Mouse (Mus musculus): Measurements from ENCODE around the gene Gm28308.

The Gm28308 gene

DNA sequence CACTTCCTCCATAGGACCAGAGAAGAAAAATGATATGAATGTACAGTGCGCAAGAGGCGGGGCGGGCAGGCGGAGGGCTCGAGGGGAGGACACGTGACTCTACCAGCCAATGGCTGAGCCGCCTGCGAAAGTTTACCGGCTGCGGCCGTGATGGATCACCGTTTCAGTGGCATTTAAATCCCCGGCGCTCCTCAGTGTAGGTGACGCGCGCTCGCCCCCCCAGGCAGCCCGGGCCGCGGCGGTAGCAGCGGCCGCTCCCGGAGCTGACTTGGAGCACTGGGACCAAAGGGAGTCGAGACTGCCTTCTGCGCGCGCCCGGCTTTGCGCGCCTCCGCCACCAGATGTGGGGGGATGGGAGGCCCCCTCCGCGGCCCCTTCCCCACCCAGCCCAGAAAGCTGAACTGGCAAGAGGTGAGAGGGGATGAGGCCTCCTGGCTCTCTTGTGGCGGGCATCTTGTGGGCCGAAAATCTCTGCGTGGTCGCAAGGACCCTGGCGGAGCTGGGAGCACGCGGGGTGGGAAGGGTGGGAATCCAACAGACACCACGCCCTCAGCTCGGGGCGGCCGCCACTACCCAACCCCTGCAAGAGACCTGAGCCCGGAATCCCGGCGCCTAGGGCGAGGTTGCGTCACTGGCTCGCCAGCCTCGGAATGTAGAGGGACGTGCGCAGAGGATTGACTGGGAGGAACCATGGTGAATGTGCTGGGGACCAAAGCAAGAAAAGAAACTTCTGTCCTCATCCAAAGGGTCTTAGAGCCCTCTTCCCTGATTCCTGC, 54.7 kb downstream of the Gm28308 start, which contains the start of gene Hoxa1:
Gene Hoxa1, minus strand, starts transcription at position 42 of the 776 bp plus-strand sequence.
- POLR2A ChIA-PET, result interaction anchor here (0.6 to 8.0 kb wide), 30 partner anchors 8 to 1565 kb away, joined by 3 to 75 read pairs (median 4); partner anchors contain the start of genes 5730596B20Rik (in 1 of the 4), Hoxa10 (in 1 of the 4) and Hoxa4 (in 1 of the 4)
- CTCF ChIA-PET, result interaction anchor here in 2 of 4 experiments (0.6 to 1.7 kb wide), 4 partner anchors 52 to 566 kb away, joined by 3 to 5 read pairs (median 4); partner anchors contain the start of gene Hoxa7 (in 1 of the 2)

DNA sequence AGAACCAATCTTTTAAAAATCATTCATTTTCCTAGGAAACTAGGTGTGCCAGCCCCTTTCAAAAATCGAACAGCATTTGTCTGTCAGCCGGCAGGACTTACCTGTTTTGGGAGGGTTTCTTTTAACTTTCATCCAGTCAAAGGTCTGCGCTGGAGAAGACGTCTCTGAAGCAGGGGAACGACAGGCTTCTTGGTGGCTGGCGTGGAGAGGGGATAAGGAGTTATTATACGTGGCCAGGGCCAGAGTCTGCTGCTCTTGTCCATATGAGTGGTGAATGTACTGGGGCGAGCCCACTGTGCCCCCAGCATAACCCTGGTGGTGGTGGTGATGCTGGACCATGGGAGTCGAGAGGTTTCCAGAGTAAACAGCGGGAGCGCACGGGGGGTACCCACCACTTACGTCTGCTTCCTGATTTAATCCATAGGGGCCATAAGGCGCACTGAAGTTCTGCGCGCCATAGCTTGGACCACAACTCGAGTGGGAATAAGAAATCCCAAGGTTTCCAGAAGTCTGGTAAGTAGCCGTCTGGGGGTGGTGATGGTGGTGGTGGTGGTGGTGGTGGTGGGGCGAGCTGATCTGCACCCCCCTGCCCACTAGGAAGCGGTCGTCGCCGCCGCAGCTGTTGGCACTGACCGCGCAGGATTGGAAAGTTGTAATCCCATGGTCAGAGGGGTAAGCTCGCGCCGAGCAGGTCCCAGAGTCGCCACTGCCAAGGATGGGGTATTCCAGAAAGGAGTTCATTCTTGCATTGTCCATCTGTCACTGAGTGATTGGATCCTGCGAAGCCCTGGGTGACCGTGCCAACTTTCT, 55.5 kb downstream of the Gm28308 start:
- ChIA-PET POLR2A (interaction anchor here (0.5 to 8.0 kb wide), 19 partner anchors 9 to 545 kb away, joined by 3 to 75 read pairs (median 4); partner anchors contain the start of genes Hoxa4 (in 2 of the 4), 5730596B20Rik (in 1 of the 4) and Hoxa10 (in 1 of the 4)), CTCF (interaction anchor here in 2 of 4 experiments (1.0 to 1.7 kb wide), 3 partner anchors 64 to 565 kb away, joined by 3 to 5 read pairs (median 5); partner anchors contain the start of gene Hoxa7 (in 1 of the 2))

DNA sequence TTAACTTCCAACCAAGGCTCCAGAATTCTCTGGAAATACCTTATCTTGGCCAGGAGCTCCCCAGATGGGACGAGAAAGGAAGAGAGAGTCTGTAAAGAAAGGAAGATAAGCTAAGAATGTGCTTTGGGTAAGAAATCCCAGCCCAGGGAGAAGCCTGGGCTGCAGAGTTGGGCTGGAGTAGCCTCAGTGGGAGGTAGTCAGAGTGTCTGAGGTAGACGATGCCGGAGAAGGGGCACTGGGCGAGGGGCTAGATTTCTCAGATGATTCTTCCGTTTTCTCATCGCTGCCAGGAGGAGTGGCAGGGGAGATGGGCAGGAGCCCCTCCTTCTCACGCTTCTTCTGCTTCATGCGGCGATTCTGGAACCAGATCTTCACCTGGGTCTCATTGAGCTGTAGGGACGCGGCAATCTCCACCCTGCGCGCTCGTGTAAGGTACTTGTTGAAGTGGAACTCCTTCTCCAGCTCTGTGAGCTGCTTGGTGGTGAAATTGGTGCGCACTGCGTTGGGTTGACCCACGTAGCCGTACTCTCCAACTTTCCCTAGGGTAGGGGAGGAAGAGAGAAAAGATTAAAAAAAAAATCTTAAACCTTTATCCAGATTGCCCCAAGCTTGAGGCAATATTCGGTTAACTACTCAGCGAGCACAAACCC, 56.5 kb downstream of the Gm28308 start:
- ChIA-PET CTCF (no interaction called here), POLR2A (interaction anchor here in 2 of 4 experiments (1.6 to 8.0 kb wide), 3 partner anchors 16 to 130 kb away, joined by 3 to 75 read pairs (median 8); partner anchors contain the start of gene 5730596B20Rik (in 1 of the 2))

DNA sequence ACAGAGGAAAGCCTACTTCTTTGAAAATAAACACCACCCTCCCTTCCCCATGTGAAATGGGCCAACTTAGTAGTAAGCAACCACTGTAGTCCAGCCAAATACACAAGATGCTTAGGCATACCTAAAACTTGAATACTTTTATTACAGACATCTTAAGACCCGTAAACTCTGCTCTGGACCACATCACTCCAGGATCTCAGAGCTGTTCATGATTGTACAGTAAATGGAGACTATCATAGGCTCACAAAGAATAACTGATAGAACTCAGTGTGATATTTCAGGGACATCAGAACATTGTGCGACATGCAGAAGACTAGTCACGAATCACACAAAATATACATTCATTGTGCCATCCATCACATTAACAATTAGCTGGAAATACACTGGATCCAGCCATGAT, 57.7 kb downstream of the Gm28308 start:
- POLR2A ChIA-PET, result interaction anchor here in 3 of 4 experiments (0.6 to 1.3 kb wide), 5 partner anchors 17 to 982 kb away, joined by 3 to 5 read pairs (median 3); no protein-coding TSS in a partner anchor
- CTCF ChIA-PET, result interaction anchor here in 1 of 4 experiments (0.5 kb wide), 1 partner anchor 11 kb away, joined by 5 read pairs; no protein-coding TSS in a partner anchor

DNA sequence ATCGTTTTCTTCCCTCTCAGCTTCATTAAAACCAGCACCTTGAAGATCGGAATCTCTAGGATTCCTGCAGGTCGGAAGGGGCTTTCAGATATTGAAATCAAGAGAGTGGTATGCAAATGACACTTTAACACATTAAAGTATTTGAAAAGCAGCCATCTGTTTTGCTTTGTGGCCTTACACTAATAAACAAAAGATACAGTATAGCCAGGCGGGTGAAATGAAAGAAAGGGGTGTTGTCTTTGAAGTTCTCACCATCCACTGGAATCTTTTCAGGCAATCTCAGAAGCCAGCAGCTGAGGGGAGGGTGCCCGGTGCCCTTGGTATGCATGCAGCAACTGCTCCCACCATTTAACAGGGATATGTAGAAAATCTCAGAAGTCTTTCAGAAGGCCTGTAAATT, 59.1 kb downstream of the Gm28308 start:
- POLR2A ChIA-PET, result interaction anchor here in 3 of 4 experiments (0.6 to 1.3 kb wide), 5 partner anchors 15 to 95 kb away, joined by 3 read pairs; no protein-coding TSS in a partner anchor
- CTCF ChIA-PET, result interaction anchor here in 2 of 4 experiments (0.6 to 0.7 kb wide), 2 partner anchors 203 to 833 kb away, joined by 3 to 4 read pairs; no protein-coding TSS in a partner anchor

DNA sequence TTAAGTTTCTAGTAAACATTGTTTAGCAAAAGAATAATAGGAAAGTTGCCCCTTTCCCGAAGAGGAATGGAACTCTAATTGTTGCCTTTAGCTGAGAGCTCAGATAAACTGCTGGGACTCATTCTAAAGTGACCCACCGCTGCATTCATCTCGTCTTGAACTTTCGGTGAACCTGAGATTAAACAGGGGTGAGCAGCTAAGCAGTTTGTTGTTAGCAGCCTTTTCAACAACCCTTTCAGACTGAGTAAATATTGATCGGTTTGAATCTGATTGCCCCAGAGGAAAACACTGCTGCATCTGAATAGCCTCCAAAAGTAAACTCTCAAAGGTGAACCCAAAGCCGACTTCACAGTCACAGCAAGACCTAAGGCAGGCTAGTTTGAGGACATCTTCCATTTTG, 59.9 kb downstream of the Gm28308 start:
- ChIA-PET POLR2A (interaction anchor here in 2 of 4 experiments (0.5 to 1.1 kb wide), 4 partner anchors 19 to 160 kb away, joined by 3 to 6 read pairs (median 3); no protein-coding TSS in a partner anchor), CTCF (no interaction called here)

DNA sequence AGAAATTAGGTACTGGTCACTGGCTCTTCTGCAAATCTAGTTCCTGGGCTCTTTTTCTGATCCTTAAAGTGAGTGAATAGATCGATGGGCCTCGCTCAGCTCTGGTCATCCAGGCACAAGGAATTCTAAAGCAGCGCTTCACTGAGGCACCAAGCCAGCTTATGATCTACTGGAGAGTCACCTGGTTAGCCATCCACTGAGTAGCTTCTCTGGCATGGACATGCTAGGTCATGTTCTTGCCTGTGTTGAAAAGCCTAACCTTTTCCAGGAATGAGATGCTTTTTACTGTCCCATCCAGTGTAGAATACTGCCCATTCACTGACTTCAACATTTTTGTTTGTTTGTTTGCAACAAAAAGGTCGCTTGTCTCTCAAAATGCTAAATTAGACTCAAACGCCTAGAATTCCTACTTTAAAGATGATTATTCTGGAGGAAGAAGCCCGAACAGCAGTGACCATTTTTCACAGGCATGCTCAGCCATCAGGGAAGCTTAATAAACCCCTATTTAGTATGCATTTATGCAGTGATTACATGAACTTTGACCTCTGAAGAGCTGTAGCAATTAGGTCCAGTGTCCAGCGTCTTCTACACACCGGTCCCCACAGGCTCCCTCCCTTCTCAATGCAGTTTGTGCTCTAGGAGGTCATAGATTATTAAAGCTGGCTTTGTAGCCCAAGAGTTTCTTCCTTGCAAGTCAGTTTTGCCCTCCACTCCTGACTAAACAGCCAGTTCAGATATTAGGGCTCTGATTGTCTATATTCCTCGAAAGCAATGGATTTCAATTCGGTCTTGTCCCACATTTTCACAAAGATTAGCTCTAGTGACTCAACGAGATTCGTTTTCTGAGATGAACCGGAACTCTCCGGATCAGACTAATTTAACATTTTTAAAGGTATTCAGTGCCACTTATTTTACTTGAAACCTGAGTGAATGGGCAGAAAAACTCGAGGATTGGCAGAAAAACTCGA, 60.6 kb downstream of the Gm28308 start:
- CTCF ChIA-PET, result interaction anchor here in 1 of 4 experiments (0.6 kb wide), 1 partner anchor 10 kb away, joined by 3 read pairs; no protein-coding TSS in a partner anchor
- POLR2A ChIA-PET, result interaction anchor here in 2 of 4 experiments (0.6 to 1.1 kb wide), 3 partner anchors 19 to 160 kb away, joined by 3 to 6 read pairs (median 3); no protein-coding TSS in a partner anchor

DNA sequence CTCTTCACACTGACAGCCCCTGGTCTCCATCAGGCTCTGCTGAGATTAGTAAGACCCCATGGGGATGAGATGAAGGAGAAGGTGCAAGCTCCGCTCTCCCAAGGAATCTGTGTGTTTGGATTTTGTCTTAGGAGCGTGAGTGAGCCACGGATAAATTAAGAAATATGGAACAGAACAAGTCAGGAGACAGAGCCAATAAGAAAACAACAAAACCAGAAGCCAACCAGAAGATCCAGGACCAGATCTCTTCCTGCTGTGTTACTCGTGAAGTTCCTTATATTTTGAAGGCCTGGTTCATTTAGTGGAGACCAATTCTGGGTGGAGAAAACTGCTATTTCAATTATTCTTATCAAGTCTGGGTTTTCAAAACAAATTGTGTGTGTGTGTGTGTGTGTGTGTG, 61.6 kb downstream of the Gm28308 start:
- POLR2A ChIA-PET, result interaction anchor here in 2 of 4 experiments (0.6 to 2.1 kb wide), 2 partner anchors 8 to 20 kb away, joined by 3 to 8 read pairs; no protein-coding TSS in a partner anchor
- CTCF ChIA-PET, result interaction anchor here in 1 of 4 experiments (0.6 kb wide), 1 partner anchor 11 kb away, joined by 3 read pairs; no protein-coding TSS in a partner anchor

DNA sequence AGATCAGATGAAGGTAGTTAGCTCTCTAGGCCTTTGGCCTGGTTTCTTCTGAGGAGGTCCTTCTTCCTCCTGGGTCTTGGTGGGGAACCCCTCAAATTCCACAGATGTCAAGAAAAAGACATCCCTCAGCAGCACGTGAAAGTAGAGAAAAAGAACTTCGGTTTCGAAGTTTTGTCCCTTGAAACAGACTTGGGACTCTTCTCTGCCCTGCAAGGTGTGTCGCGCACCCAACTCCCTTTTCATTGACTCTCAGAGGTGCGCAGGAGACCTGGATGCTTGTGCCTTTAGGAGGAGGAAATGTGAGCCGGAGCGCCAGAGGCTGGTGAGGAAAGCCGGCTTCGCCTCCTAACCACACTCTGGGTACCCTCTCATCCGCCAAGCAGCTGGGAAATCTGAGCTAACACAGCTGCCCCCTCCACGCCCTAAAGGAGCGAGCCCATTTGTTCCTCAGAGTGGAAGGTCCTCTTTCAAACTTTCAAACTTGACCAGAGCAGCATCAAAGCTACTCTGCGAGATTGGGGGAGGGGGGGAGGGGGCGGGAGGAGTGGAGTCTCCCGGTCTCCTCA, 62.7 kb downstream of the Gm28308 start:
- ChIA-PET POLR2A (interaction anchor here in 3 of 4 experiments (0.6 to 2.1 kb wide), 6 partner anchors 9 to 747 kb away, joined by 3 to 8 read pairs (median 3); no protein-coding TSS in a partner anchor), CTCF (interaction anchor here in 2 of 4 experiments (0.6 to 0.7 kb wide), 3 partner anchors 45 to 1005 kb away, joined by 3 to 5 read pairs (median 3); no protein-coding TSS in a partner anchor)

DNA sequence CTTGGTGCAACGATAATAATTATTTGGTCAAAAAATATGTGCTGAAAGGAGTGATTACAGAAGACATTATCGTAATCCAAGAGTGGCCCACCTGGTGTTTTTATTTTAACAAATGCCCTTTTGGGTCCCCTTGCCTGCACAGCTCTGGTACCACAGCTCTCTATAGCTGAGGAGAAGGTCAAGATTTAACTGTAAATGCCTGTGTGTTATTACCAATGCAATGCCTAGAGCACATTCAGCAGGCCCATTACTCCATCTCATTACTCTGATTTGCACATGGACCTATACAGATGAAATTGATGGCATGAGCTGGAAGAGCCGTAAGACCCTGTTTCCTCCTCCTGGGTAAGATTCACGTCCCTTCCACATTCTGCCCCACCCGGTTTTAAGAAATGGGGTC, 74.0 kb downstream of the Gm28308 start:
- ChIA-PET POLR2A (interaction anchor here in 2 of 4 experiments (0.5 to 2.4 kb wide), 3 partner anchors 11 to 23 kb away, joined by 3 to 11 read pairs (median 3); no protein-coding TSS in a partner anchor), CTCF (no interaction called here)

DNA sequence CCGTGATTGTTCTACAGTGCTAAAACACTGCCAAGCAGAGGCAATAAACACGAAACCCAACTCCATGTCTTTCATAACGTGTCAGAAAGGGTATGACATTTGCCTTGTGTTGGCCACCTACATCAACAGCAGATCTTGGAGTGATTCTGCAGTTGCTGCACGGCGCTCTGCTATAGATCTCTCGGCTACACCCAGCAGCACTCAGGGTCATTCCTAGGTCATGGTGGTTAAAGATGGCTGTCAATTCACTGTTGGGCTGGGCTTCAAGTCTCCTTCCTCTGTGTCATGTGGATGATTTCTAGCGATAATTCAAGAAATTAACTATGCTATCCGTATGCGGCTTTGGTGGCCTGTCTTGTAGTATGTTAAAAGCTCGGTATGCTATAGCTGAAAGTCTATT, 74.6 kb downstream of the Gm28308 start:
- CTCF ChIA-PET, result no interaction called here
- POLR2A ChIA-PET, result interaction anchor here in 2 of 4 experiments (0.6 to 2.4 kb wide), 6 partner anchors 10 to 773 kb away, joined by 3 to 23 read pairs (median 4); no protein-coding TSS in a partner anchor

DNA sequence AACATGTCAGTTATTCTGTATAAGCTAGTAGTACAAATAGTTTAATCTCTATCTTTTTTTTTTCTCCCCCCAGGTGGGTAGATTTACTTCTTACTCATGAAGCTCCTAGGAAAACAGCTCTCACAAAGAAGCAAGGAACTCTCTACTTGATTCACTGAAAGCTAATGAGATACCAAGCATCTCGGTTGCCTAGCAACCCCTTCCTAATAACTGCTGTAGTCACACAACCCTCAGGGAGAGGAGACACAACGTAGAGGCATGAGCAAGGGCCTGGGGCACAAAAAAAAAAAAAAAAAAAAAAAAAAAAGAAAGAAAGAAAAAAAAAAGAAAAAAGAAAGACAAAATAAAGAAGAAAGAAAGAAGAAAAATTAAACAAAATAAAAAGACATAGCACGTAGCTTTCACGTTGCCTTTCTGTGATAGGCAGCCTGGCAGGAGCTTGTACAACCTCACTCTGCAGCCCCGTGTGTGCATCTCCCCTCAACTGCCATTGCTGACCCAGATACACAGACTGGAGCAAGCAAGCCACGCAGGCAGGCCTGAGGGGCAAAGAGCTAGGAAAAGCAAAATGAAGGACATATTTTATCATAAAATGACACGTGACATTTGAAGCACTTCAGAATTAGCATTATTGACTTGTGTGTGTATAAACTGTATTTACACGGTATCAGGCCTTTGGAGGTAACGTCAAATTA, 75.2 kb downstream of the Gm28308 start:
- POLR2A ChIA-PET, result interaction anchor here in 2 of 4 experiments (0.6 to 2.4 kb wide), 7 partner anchors 9 to 772 kb away, joined by 3 to 23 read pairs (median 4); no protein-coding TSS in a partner anchor
- CTCF ChIA-PET, result interaction anchor here in 1 of 4 experiments (0.7 kb wide), 1 partner anchor 9 kb away, joined by 3 read pairs; no protein-coding TSS in a partner anchor

DNA sequence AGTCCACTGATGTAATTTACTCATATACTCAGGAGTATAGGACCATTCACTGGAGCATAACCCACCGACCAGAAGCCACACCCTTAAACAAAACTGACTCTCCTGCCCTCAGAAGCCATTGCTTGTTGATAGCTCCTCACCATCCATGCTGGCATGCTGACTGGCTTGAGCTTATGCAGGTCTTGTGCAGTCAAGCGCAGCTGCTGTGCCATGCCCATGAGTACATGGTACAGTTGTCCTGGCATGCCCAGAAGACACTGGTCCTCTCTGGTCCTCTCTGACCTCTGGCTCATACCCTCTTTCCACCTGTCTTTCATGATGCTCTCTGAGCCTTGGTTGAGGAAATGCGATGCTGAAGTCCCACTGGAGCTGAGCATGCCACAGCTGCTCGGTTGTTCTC, 89.5 kb downstream of the Gm28308 start:
- ChIA-PET CTCF (no interaction called here), POLR2A (no interaction called here)

DNA sequence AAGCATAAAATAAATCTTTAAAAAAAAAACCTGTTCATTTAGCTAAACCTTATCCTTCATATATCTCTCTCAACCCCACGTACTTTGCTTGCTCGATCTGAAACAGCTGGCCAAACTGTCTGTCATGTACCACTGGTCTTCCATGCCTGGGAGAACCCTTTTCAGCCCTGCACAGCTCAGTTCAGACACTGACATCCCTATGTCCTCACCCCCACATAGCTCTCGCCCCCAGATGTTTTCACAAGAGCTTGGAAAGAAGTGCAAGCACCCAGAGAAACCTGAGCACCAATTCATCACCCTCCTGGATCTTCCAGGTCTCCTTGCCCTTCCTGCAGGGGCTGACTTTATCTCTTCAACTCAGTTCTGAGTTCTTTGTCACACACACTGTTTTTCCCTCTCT, 92.0 kb downstream of the Gm28308 start:
- ChIA-PET POLR2A (interaction anchor here in 1 of 4 experiments (0.6 to 1.0 kb wide), 2 partner anchors 42 to 101 kb away, joined by 3 to 4 read pairs; no protein-coding TSS in a partner anchor), CTCF (no interaction called here)

DNA sequence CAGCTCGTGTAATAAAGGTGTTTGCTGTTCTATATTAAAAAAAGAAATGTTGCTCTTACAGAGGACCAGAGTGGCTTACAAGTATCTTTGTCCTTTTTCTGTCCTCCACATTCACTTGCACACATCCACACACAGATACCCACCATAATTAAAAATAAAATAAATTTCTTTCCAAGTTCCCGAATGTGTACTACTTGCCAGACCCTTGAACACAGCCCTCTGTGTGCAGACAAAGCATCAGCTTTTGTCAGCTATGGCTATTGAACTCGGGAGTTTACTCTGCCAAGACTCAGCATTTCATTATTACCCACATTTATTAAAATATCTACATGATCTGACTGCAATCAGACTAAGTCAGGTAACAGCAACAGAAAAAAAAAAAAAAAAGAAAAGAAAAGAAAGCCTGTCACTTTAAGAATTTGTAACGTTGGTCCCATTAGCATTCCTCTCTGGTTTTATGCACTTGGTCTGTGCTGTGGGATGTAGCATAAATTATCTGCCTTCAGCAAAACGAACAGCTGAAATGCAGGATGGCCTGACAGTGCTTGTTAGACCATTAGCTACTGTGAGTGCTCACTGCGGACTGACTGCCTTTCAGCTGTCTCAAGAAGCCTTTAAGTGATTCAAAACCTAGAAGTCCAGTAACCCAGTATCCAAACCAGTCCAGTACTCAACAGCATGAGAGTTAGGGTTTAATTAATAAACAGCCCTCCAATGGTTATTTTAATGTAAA, 94.1 kb downstream of the Gm28308 start:
- ChIA-PET CTCF (no interaction called here), POLR2A (interaction anchor here in 2 of 4 experiments (0.7 to 1.3 kb wide), 3 partner anchors 11 to 78 kb away, joined by 3 to 5 read pairs (median 3); no protein-coding TSS in a partner anchor)
